23 mouse cellular contexts compared by ENCODE assay signal in genomic region chr1:179254531-179254930, GRCm38 (mm10).
DNase-seq lines count a peak whose midpoint lies in the region; ATAC-seq and TF ChIP-seq lines count a peak whose summit lies in the region.
"Had no signal": no experiment of that assay in that cellular context is flagged by ENCODE, and none has a peak within 500 bp of the region (broad histone marks: within the 10 kb centered on the region; RNA-seq: fewer than 3 reads in every experiment).

No protein-coding gene starts in this region.

- H3K27me3 ChIP-seq in embryonic facial prominence, embryonic 11.5 days (ENCODE audit: control insufficient read depth, insufficient read depth, low read length) = no peaks in the 10 kb centered on the region
- H3K27me3 ChIP-seq in embryonic facial prominence, embryonic 10.5 days (replicated peaks; ENCODE audit: low read depth, poor library complexity, severe bottlenecking) = no peaks in the 10 kb centered on the region
- no peaks in the 10 kb centered on the region for H3K27me3 ChIP-seq in midbrain, embryonic 11.5 days (ENCODE audit: control insufficient read depth, insufficient read depth, low read length)
- H3K27me3 ChIP-seq in midbrain, embryonic 16.5 days (ENCODE audit: control insufficient read depth, insufficient read depth, low read depth, low read length) = no peaks in the 10 kb centered on the region
- H3K27me3 ChIP-seq in midbrain, embryonic 13.5 days = no peaks in the 10 kb centered on the region
- H3K27me3 ChIP-seq: forebrain, embryonic 15.5 days; heart, embryonic 12.5 days; hindbrain, embryonic 15.5 days; stomach, embryonic 15.5 days had no signal

- H3K9ac ChIP-seq in embryonic facial prominence, embryonic 11.5 days (replicated peaks; ENCODE audit: low read length) = no peak overlapping the region
- no peak overlapping the region for H3K9ac ChIP-seq in midbrain, embryonic 11.5 days (ENCODE audit: low read length)
- H3K9ac ChIP-seq in midbrain, embryonic 16.5 days (ENCODE audit: low read depth, low read length) = no peak overlapping the region
- H3K9ac ChIP-seq in midbrain, embryonic 13.5 days (replicated peaks) = no peak overlapping the region
- H3K9ac ChIP-seq: forebrain, embryonic 15.5 days; heart, embryonic 12.5 days; hindbrain, embryonic 15.5 days; liver, postnatal 0 days; stomach, embryonic 15.5 days had no signal

- no peak for TF ChIP-seq CTCF in left cerebral cortex, adult 2 months (IDR thresholded peaks at IDR 0.05)

- 48% methylated on average over 3 of the region's 3 CpGs for whole genome bisulfite sequencing in embryonic facial prominence, embryonic 11.5 days
- 50% methylated on average over 3 of the region's 3 CpGs for WGBS in embryonic facial prominence, embryonic 10.5 days
- WGBS in midbrain, embryonic 11.5 days = 14% methylated on average over 3 of the region's 3 CpGs
- WGBS in midbrain, embryonic 16.5 days = 20% methylated on average over 3 of the region's 3 CpGs
- 11% methylated on average over 3 of the region's 3 CpGs for WGBS in midbrain, embryonic 13.5 days

- no peak overlapping the region for H3K4me2 ChIP-seq in embryonic facial prominence, embryonic 11.5 days (ENCODE audit: low read depth, low read length)
- H3K4me2 ChIP-seq in midbrain, embryonic 11.5 days = no peak overlapping the region
- H3K4me2 ChIP-seq in midbrain, embryonic 16.5 days (ENCODE audit: low read length) = no peak overlapping the region
- H3K4me2 ChIP-seq in midbrain, embryonic 13.5 days (replicated peaks) = no peak overlapping the region
- H3K4me2 ChIP-seq: forebrain, embryonic 15.5 days; heart, embryonic 12.5 days; hindbrain, embryonic 15.5 days; stomach, embryonic 15.5 days had no signal

- 0 out of 2 replicates have a peak, but pooled peaks have one; percentile 39 for ATAC-seq in embryonic facial prominence, embryonic 11.5 days (replicated peaks; ENCODE audit: insufficient number of reproducible peaks, low FRiP score, low TSS enrichment, low read depth)
- peak; percentile 85 for ATAC-seq in midbrain, embryonic 11.5 days (ENCODE audit: low FRiP score)
- ATAC-seq in midbrain, embryonic 16.5 days = no peak
- ATAC-seq in midbrain, embryonic 13.5 days = peak; percentile 72
- ATAC-seq: forebrain, embryonic 15.5 days; intestine, embryonic 16.5 days; liver, postnatal 0 days; lung, postnatal 0 days had no signal

- intact Hi-C loops in left cerebral cortex, adult 2 months (cut with DNase I) = no loop called here

- H3K4me1 ChIP-seq in embryonic facial prominence, embryonic 11.5 days (ENCODE audit: control insufficient read depth, insufficient read depth, low read length) = no peaks in the 10 kb centered on the region
- H3K4me1 ChIP-seq in embryonic facial prominence, embryonic 10.5 days = peaks cover 13% of the 10 kb centered on the region
- peaks cover 10% of the 10 kb centered on the region for H3K4me1 ChIP-seq in midbrain, embryonic 11.5 days (ENCODE audit: control insufficient read depth, insufficient read depth, low read length)
- 0 out of 2 replicates have a peak, but pooled peaks cover 11% of the 10 kb centered on the region for H3K4me1 ChIP-seq in midbrain, embryonic 16.5 days (ENCODE audit: control insufficient read depth, insufficient read depth, low read length)
- H3K4me1 ChIP-seq in midbrain, embryonic 13.5 days (replicated peaks) = peaks cover 27% of the 10 kb centered on the region
- H3K4me1 ChIP-seq: stomach, embryonic 15.5 days had no signal

- H3K9me3 ChIP-seq in embryonic facial prominence, embryonic 11.5 days (replicated peaks; ENCODE audit: control insufficient read depth, low read length) = no peaks in the 10 kb centered on the region
- no peaks in the 10 kb centered on the region for H3K9me3 ChIP-seq in embryonic facial prominence, embryonic 10.5 days
- H3K9me3 ChIP-seq in midbrain, embryonic 11.5 days (ENCODE audit: control insufficient read depth, low read length) = no peaks in the 10 kb centered on the region
- H3K9me3 ChIP-seq in midbrain, embryonic 16.5 days (replicated peaks; ENCODE audit: control insufficient read depth, low read length, poor library complexity, severe bottlenecking) = no peaks in the 10 kb centered on the region
- H3K9me3 ChIP-seq in midbrain, embryonic 13.5 days = no peaks in the 10 kb centered on the region
- H3K9me3 ChIP-seq: forebrain, embryonic 15.5 days; heart, embryonic 12.5 days; hindbrain, embryonic 15.5 days; stomach, embryonic 15.5 days had no signal

- no peak for DNase-seq in embryonic facial prominence, embryonic 11.5 days (ENCODE audit: low spot score)
- DNase-seq in embryonic facial prominence, embryonic 10.5 days (ENCODE audit: low spot score) = no peak
- peak; percentile 85 for DNase-seq in midbrain, embryonic 11.5 days (ENCODE audit: low spot score, missing footprints)
- DNase-seq in embryo, embryonic 10.5 days (ENCODE audit: low spot score) = peak; percentile 54
- DNase-seq in left cerebral cortex, adult 2 months (ENCODE audit: extremely low spot score in 1 of 2, low spot score in 2 of 2) = no peak
- DNase-seq: adrenal gland, postnatal 10 days; cerebellum, adult 9-10 months; gastrocnemius, postnatal 10 days; heart, postnatal 10 days; kidney, adult 9 months; kidney, postnatal 14 days; liver, postnatal 0 days; thymus, adult 2 months; thymus, postnatal 4 days had no signal

- H3K36me3 ChIP-seq in embryonic facial prominence, embryonic 11.5 days (replicated peaks; ENCODE audit: control insufficient read depth, insufficient read depth, low read depth, low read length) = no peaks in the 10 kb centered on the region
- no peaks in the 10 kb centered on the region for H3K36me3 ChIP-seq in embryonic facial prominence, embryonic 10.5 days (replicated peaks)
- no peaks in the 10 kb centered on the region for H3K36me3 ChIP-seq in midbrain, embryonic 11.5 days (ENCODE audit: control insufficient read depth, insufficient read depth, low read length)
- no peaks in the 10 kb centered on the region for H3K36me3 ChIP-seq in midbrain, embryonic 16.5 days (ENCODE audit: control insufficient read depth, insufficient read depth, low read length)
- H3K36me3 ChIP-seq in midbrain, embryonic 13.5 days = no peaks in the 10 kb centered on the region
- H3K36me3 ChIP-seq: forebrain, embryonic 15.5 days; heart, embryonic 12.5 days; hindbrain, embryonic 15.5 days; stomach, embryonic 15.5 days had no signal

- H3K4me3 ChIP-seq in embryonic facial prominence, embryonic 11.5 days (ENCODE audit: low read depth, low read length) = no peak overlapping the region
- H3K4me3 ChIP-seq in embryonic facial prominence, embryonic 10.5 days = no peak overlapping the region
- no peak overlapping the region for H3K4me3 ChIP-seq in midbrain, embryonic 11.5 days (ENCODE audit: low read depth, low read length)
- no peak overlapping the region for H3K4me3 ChIP-seq in midbrain, embryonic 16.5 days (ENCODE audit: low read depth, low read length)
- H3K4me3 ChIP-seq in midbrain, embryonic 13.5 days (replicated peaks) = no peak overlapping the region
- H3K4me3 ChIP-seq in left cerebral cortex, adult 2 months = no peak overlapping the region
- H3K4me3 ChIP-seq: forebrain, embryonic 15.5 days; heart, embryonic 12.5 days; hindbrain, embryonic 15.5 days; stomach, embryonic 15.5 days had no signal

- no peak overlapping the region for H3K27ac ChIP-seq in embryonic facial prominence, embryonic 11.5 days (replicated peaks; ENCODE audit: low read depth, low read length)
- H3K27ac ChIP-seq in embryonic facial prominence, embryonic 10.5 days (replicated peaks) = no peak overlapping the region
- no peak overlapping the region for H3K27ac ChIP-seq in midbrain, embryonic 11.5 days (ENCODE audit: low read depth, low read length)
- H3K27ac ChIP-seq in midbrain, embryonic 16.5 days (ENCODE audit: low read length) = no peak overlapping the region
- H3K27ac ChIP-seq in midbrain, embryonic 13.5 days = 0 out of 2 replicates have a peak overlapping the region, but pooled peaks have one; percentile 62
- H3K27ac ChIP-seq in left cerebral cortex, adult 2 months = no peak overlapping the region
- H3K27ac ChIP-seq: forebrain, embryonic 15.5 days; hindbrain, embryonic 15.5 days; macrophage; stomach, embryonic 15.5 days had no signal

Comparison
In these comparisons a context has a peak if more than half of its experiments do, and no peak if none do; other contexts are left out.
1. DNase-seq: peak in midbrain, embryonic 11.5 days (single experiment) and embryo, embryonic 10.5 days (single experiment); none in embryonic facial prominence, embryonic 11.5 days (single experiment), embryonic facial prominence, embryonic 10.5 days (single experiment) and left cerebral cortex, adult 2 months (0 of 2).